Mouse (Mus musculus) forebrain, embryonic 12.5 days (tissue): Measurements from ENCODE around the gene Rgs3. TPM values are rescaled to one million over a fixed set of nuclear protein-coding genes. Genes with fewer than 3 reads are reported as not detected.
A peak's percentile ranks its signal among the peaks of the same experiment; 100 is the strongest.

Experiments used
- ATAC-seq: fragments of 200-750 bp; cut with Nextera tagmentation; 2 replicates; pipeline ENCODE4 v1.8.0; 2017; ENCODE audit warnings: moderate TSS enrichment; ENCODE audit not compliant: low FRiP score
- H3K27ac ChIP-seq: fragments of 300-500 bp; sonication (generic); 2 replicates; pipeline ENCODE4 v1.5.1; 2016; ENCODE audit warnings: mild to moderate bottlenecking
- H3K27me3 ChIP-seq: fragments of 300-500 bp; sonication (generic); 2 replicates; pipeline ENCODE4 v1.6.1; 2016; ENCODE audit warnings: mild to moderate bottlenecking
- H3K36me3 ChIP-seq: fragments of 300-500 bp; sonication (generic); replicated peaks from 2 replicates; pipeline ENCODE4 v1.6.1; 2016; ENCODE audit warnings: mild to moderate bottlenecking
- H3K4me1 ChIP-seq: fragments of 300-500 bp; sonication (generic); 2 replicates; pipeline ENCODE4 v1.6.1; 2016
- H3K4me2 ChIP-seq: fragments of 300-500 bp; sonication (generic); 2 replicates; pipeline ENCODE4 v1.6.1; 2016; ENCODE audit warnings: mild to moderate bottlenecking, moderate library complexity
- H3K4me3 ChIP-seq: fragments of 300-500 bp; sonication (generic); replicated peaks from 2 replicates; pipeline ENCODE4 v1.5.1; 2016; ENCODE audit warnings: mild to moderate bottlenecking
- H3K9ac ChIP-seq: fragments of 300-500 bp; sonication (generic); 2 replicates; pipeline ENCODE4 v1.6.1; 2016; ENCODE audit warnings: mild to moderate bottlenecking
- H3K9me3 ChIP-seq: fragments of 300-500 bp; sonication (generic); 2 replicates; pipeline ENCODE4 v1.6.1; 2016
- WGBS: fragments of 180-500 bp; shearing (Covaris S2); methylation state at CpG from one replicate; pipeline ENCODE4 v1.1.7; 2016; 5-methylcytosine and 5-hydroxymethylcytosine counted together
- polyA plus RNA-seq: library from polyadenylated mRNA; unstranded; fragments of >200 nt; fragmentation: Nextera tagmentation; extraction: Ambion mirVana; gene quantifications from 2 replicates; pipeline ENCODE4 v1.2.1, GENCODE M21; 2016

The Rgs3 gene
- polyA plus RNA-seq, 1 experiment from 2014 or later: 54.3 TPM

DNA sequence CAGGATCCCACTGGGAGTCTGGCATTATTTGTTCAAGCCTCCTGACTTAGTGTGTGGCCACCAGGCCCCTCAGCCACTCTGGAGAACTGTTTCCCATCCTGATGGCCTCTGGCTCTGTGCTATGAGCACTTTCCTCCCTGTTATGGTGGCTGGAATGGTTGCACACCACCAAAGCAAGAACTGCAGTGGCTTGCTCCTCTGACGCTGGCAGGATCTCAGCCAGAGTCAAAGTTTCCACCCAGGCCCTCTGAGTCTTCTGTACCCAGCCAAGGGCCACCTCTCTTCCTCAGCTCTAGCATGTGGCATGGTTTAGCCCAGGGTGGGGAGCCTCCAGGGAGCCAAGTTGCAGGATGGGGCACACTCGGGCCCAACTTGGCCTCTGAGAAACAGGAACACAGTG is 115.7 kb downstream of the Rgs3 start:
- ATAC-seq: no peak
- H3K27ac ChIP-seq: no peak overlapping the region

DNA sequence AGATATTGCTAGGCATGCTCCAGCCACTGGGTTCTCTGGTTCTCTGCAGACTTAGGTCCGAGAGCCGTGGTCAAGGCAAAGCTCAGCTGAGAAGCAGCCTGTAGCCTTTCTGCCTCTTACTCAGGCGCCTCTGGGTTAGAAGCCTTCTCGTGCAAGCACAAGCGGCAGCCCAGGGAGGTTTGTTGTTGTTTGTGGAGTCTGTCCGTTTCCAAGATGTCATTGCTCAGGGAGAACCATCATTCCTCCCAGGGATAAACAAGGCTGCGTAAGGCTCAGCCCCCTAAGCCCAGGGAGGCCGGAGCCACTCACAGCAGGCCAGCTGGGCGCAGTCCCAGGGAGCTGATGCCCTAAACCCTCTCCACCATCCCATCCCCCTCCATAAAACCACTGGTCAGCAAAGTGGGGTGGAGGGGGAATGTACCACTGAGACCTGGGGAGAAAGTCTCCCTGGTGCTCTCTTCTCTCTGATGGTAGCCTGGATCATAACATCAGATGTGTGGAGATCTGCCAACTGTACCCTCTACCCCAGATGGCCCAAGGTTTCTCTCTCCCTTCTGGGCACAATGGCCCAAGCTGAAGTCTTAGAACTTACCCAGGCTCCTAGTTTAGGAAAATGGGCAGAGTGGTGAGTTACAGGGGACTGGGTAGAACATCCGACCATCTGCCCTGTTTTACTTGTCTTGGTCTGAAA is 117.5 kb downstream of the Rgs3 start:
- H3K27ac ChIP-seq: no peak overlapping the region
- WGBS: 58% methylated on average over 10 of the region's 10 CpGs
- no peaks in the 10 kb centered on the region for H3K27me3 ChIP-seq
- H3K9me3 ChIP-seq: no peaks in the 10 kb centered on the region
- no peak for ATAC-seq
- H3K4me2 ChIP-seq: peak overlapping the region; percentile 68
- H3K4me3 ChIP-seq: no peak overlapping the region
- H3K4me1 ChIP-seq: peaks cover 47% of the 10 kb centered on the region
- H3K36me3 ChIP-seq: peaks cover 21% of the 10 kb centered on the region
- H3K9ac ChIP-seq: no peak overlapping the region

More for the DNA sequence above, 115.7 kb downstream of the Rgs3 start:
- Histone ChIP-seq H3K4me2 (peak overlapping the region; percentile 68), H3K4me1 (peaks cover 44% of the 10 kb centered on the region), H3K4me3 (peak overlapping the region; percentile 57), H3K9ac (peak overlapping the region; percentile 71), H3K36me3 (peaks cover 7% of the 10 kb centered on the region; the same call in 1 of the 2 replicates), H3K9me3 (no peaks in the 10 kb centered on the region), H3K27me3 (no peaks in the 10 kb centered on the region)
- WGBS: 81% methylated on average over 2 of the region's 2 CpGs

DNA sequence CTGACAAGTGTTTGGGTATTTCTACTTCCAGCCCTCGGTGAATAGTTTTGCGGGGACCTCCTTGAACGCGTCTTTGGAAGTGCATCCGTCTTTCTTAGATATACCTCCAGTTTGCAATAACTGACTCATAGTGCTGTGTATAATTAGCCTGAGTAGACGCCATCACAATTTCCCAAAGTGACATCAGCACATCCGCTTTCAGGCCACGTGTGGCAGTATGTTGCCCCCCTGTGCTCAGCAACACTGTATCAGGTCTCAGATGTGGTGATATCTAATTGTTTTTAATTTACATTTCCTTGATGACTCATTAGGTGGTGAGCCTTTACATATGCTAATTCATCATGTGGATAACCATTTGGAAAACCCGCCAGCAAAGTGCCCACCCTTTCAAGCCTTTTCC is 119.5 kb downstream of the Rgs3 start:
- H3K36me3 ChIP-seq: peaks cover 31% of the 10 kb centered on the region

DNA sequence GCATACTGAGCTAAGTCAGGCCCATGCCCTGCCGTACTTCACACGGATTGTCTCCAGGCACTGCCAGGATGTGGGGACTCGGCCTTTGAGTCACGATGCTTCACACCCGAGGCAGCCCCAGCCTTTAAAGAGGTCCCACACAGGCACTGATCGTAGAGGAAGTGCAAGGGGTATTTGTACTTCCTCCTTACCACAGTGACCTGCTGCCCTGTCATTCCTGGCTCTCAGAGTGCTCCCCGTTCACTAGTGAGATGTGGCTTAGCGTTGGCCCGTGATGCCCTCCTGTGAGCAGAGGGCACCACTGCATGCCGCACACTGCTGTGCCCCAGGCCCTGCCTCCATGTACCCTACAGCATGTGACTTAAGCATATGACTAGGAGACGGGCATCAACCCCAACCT is 121.8 kb downstream of the Rgs3 start:
- Histone ChIP-seq H3K4me1 (peaks cover 26% of the 10 kb centered on the region), H3K4me2 (no peak overlapping the region), H3K4me3 (no peak overlapping the region), H3K27ac (no peak overlapping the region), H3K9ac (no peak overlapping the region), H3K9me3 (no peaks in the 10 kb centered on the region), H3K27me3 (no peaks in the 10 kb centered on the region), H3K36me3 (peaks cover 36% of the 10 kb centered on the region)
- ATAC-seq: no peak
- WGBS: 88% methylated on average over 11 of the region's 11 CpGs

More for the DNA sequence above, 119.5 kb downstream of the Rgs3 start:
- Histone ChIP-seq H3K27me3 (no peaks in the 10 kb centered on the region), H3K27ac (no peak overlapping the region), H3K9ac (no peak overlapping the region), H3K9me3 (no peaks in the 10 kb centered on the region), H3K4me2 (no peak overlapping the region), H3K4me1 (peaks cover 42% of the 10 kb centered on the region), H3K4me3 (no peak overlapping the region)
- WGBS: 77% methylated on average over 9 of the region's 9 CpGs
- ATAC-seq: no peak

DNA sequence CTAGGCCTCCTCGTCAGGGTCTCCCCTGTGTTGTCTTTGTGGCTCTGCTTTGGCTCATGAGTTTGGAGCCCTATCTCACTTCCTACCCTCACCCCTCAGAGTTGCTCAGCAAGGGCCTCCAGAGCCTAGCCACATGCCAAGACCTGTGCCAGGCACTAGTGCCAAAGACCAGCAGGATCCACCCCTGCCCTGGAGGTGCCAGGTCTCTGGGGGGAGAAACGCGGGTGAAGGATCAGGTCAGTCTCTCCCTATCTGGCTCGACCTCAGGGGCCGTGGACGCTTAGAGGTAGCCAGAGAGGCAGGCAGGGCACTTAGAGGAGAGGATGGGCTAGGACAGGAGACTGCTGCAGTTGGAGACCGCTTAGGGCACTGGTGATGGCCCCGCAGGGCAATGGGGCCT is 122.7 kb downstream of the Rgs3 start:
- Histone ChIP-seq H3K36me3 (peaks cover 36% of the 10 kb centered on the region), H3K27ac (no peak overlapping the region), H3K4me1 (peaks cover 22% of the 10 kb centered on the region), H3K9ac (no peak overlapping the region), H3K9me3 (no peaks in the 10 kb centered on the region), H3K4me2 (no peak overlapping the region), H3K4me3 (no peak overlapping the region), H3K27me3 (no peaks in the 10 kb centered on the region)
- WGBS: 92% methylated on average over 8 of the region's 8 CpGs
- ATAC-seq: no peak

DNA sequence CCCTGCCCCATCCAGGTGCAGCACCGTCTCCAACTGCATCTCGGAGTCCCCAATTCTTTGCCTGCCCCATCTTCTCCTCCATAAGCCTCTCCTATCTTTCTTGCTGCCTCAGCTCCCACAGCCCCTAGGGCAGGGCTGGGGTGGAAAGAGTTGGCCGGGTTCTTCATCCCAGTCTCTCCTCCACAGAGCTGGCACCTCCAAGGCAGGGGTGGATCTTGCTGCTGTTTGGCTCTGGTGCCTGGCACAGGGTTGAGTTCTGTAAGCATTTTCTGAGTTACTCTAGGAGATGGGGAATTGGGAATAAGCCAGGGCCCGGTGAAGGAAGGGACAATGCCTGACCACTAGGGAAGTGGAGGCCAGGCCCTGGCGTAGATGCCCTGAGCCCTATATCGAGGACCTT is 123.5 kb downstream of the Rgs3 start:
- no peak for ATAC-seq
- no peaks in the 10 kb centered on the region for H3K9me3 ChIP-seq
- no peak overlapping the region for H3K4me2 ChIP-seq
- H3K4me1 ChIP-seq: peaks cover 18% of the 10 kb centered on the region
- no peak overlapping the region for H3K27ac ChIP-seq
- H3K36me3 ChIP-seq: peaks cover 37% of the 10 kb centered on the region
- no peak overlapping the region for H3K4me3 ChIP-seq
- H3K9ac ChIP-seq: no peak overlapping the region
- no peaks in the 10 kb centered on the region for H3K27me3 ChIP-seq
- 92% methylated on average over 6 of the region's 6 CpGs for WGBS

DNA sequence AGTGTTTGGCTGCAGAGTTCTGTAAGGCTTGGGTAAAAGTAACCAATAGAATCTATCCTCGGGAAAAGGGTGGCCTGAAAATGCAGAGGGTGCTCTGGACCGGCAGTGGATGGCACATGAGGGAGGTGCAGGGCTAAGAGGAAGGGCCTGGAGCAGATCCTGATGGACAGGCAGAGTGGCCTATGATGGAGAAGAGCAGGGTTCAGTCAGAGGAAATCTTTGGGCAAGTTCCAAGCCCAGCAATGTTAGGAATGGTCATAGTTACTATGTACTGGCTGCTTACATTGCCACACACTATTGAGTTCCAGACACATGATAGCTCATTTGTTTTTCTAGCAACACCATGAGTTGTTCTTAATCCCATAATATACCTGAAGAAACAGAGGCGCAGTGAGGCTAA is 124.7 kb downstream of the Rgs3 start:
- H3K27ac ChIP-seq: no peak overlapping the region
- peaks cover 36% of the 10 kb centered on the region for H3K36me3 ChIP-seq
- WGBS: 87% methylated on average over 3 of the region's 3 CpGs
- H3K4me3 ChIP-seq: no peak overlapping the region
- H3K27me3 ChIP-seq: no peaks in the 10 kb centered on the region
- no peak overlapping the region for H3K4me2 ChIP-seq
- no peak overlapping the region for H3K9ac ChIP-seq
- H3K4me1 ChIP-seq: peaks cover 18% of the 10 kb centered on the region
- ATAC-seq: no peak
- no peaks in the 10 kb centered on the region for H3K9me3 ChIP-seq

DNA sequence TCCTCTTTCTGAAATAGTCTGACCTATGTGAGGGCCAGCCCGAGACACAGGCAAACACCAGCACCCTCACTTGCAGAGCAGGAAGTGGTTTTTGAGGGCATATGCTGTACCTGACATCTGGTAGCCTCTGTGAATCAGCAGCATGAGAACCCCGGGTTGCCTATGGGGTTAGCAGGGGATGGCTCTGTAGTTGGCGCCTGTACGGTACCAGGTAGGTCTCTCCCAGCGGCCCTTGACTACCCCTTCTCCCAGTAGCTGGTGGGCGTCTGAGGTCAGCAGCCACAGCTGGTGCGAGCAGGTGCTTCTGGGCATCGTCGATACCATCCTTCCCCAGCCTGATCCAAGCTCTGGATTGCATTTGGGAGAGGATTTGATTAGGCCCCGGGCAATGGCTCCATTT is 125.6 kb downstream of the Rgs3 start:
- no peaks in the 10 kb centered on the region for H3K27me3 ChIP-seq
- H3K9me3 ChIP-seq: no peaks in the 10 kb centered on the region
- WGBS: 87% methylated on average over 10 of the region's 10 CpGs
- no peak overlapping the region for H3K4me2 ChIP-seq
- H3K4me3 ChIP-seq: no peak overlapping the region
- peaks cover 35% of the 10 kb centered on the region for H3K36me3 ChIP-seq
- ATAC-seq: no peak
- H3K9ac ChIP-seq: no peak overlapping the region
- no peak overlapping the region for H3K27ac ChIP-seq
- peaks cover 18% of the 10 kb centered on the region for H3K4me1 ChIP-seq

DNA sequence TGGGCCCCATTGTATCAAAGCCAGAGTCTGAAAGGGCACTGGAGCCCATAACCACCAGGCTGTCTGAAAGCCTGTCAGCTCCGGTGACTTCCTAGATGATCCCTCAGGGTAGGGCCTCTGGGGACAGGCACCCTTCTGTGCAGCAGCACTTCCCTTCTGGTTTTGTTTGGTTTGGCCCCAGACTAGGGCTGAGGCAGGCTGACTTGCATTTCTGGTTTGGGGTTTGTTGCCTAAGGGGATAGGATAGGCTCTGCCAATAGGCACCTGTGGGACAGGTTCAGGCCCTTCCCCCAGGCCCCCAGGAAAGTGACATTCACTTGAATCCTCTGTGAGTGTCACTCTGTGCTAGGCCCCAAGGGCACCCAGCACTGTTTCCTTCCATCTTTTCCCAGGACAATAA is 127.1 kb downstream of the Rgs3 start:
- H3K36me3 ChIP-seq: peaks cover 34% of the 10 kb centered on the region
- H3K27ac ChIP-seq: no peak overlapping the region
- no peaks in the 10 kb centered on the region for H3K9me3 ChIP-seq
- ATAC-seq: no peak
- no peak overlapping the region for H3K4me2 ChIP-seq
- no peaks in the 10 kb centered on the region for H3K27me3 ChIP-seq
- WGBS: 60% methylated on average over 1 of the region's 1 CpGs
- H3K4me1 ChIP-seq: peaks cover 16% of the 10 kb centered on the region
- H3K9ac ChIP-seq: no peak overlapping the region
- H3K4me3 ChIP-seq: no peak overlapping the region

DNA sequence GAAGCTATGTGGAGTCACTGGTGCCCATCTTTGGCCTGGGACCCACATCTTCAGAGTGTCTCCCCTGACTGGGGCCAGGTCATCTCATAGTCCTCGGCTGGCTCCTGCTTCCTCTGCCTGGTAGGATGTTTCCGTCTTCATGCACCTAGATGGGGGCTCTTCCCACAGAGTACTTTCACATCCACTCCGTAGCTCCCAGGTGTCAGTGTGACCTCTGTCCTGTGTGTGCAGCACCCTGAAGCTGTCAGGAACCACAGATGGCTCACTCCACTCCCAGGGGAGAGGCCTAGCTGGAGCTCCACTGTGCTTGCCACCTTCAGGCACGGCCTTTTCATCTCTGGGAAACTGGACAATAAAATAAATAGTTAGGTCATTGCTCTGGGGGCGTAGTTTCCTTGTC is 128.5 kb downstream of the Rgs3 start:
- H3K9ac ChIP-seq: no peak overlapping the region; the same call in 1 of the 2 replicates
- WGBS: 84% methylated on average over 5 of the region's 5 CpGs

DNA sequence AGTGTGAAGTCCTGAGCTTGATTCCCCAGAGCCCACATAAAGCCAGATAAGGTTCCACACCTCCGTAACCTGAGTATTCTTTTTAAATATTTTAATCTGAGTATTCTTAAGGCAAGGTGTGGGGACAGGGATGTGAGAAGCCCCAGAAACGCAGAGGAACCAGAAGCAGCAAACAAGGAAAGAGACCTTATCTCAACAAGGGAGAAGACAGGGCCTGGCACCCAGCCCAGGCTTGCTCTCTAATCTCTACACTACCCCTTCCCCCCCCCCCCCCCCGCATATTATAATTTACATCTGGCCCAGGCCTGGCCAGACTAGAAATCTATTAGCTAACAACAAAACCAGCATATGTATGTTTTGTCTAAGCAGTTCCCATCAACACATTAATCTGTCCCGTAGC is 131.3 kb downstream of the Rgs3 start:
- Histone ChIP-seq H3K27ac (no peak overlapping the region), H3K27me3 (no peaks in the 10 kb centered on the region), H3K36me3 (peaks cover 43% of the 10 kb centered on the region), H3K4me1 (peaks cover 33% of the 10 kb centered on the region), H3K4me2 (no peak overlapping the region), H3K4me3 (no peak overlapping the region), H3K9me3 (no peaks in the 10 kb centered on the region), H3K9ac (no peak overlapping the region)
- WGBS: 92% methylated on average over 3 of the region's 4 CpGs
- no peak for ATAC-seq

More for the DNA sequence above, 128.5 kb downstream of the Rgs3 start:
- H3K27me3 ChIP-seq: no peaks in the 10 kb centered on the region
- H3K36me3 ChIP-seq: peaks cover 40% of the 10 kb centered on the region
- H3K4me3 ChIP-seq: no peak overlapping the region
- H3K9me3 ChIP-seq: no peaks in the 10 kb centered on the region
- H3K4me1 ChIP-seq: peaks cover 17% of the 10 kb centered on the region
- H3K4me2 ChIP-seq: no peak overlapping the region
- no peak for ATAC-seq
- no peak overlapping the region for H3K27ac ChIP-seq

DNA sequence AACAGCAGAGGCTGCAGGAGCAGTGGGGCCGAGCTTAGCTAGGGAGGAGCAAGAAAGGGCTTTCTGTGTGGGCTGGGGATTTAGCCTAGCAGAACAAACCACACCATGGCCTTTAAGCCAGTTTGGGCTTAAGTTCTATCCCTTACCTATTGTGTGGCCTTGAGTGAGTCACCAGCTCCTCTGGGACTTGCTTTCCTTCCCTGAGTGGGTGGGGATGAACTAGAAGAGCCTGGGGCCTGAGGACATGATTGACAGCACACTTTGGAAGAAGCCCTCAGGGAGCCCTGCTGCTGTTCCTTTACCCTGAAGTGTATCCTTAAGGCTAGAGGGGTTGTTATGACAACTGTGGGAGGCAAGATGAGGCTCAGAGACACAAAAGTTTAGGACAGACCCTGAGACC is 132.0 kb downstream of the Rgs3 start:
- Histone ChIP-seq H3K9me3 (no peaks in the 10 kb centered on the region), H3K9ac (no peak overlapping the region), H3K4me3 (no peak overlapping the region), H3K36me3 (peaks cover 43% of the 10 kb centered on the region), H3K27ac (no peak overlapping the region), H3K4me2 (no peak overlapping the region), H3K4me1 (peaks cover 26% of the 10 kb centered on the region), H3K27me3 (no peaks in the 10 kb centered on the region)
- WGBS: 49% methylated on average over 1 of the region's 1 CpGs
- no peak for ATAC-seq

DNA sequence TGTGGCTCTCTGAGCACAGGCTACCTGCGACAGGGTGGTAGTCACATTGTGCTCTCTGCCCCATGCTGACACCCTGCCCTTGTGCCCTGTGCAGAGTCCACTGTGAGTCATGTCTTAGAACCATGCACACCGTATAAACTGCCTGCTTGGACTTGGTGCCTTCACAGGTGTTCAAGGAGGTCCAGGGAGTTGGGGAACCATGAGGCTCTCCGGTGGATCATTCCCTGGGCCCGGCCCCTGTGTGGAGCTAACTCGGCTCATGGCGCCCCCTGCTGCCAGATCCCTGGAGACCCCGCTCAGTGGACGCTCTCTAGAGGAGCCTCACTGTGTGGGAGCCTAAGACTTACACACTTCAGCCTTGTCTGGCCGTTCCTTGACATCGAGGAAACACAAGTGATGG is 134.2 kb downstream of the Rgs3 start:
- 51% methylated on average over 10 of the region's 10 CpGs for WGBS
- H3K36me3 ChIP-seq: peaks cover 45% of the 10 kb centered on the region

More for the DNA sequence above, 134.2 kb downstream of the Rgs3 start:
- no peak overlapping the region for H3K4me2 ChIP-seq
- H3K4me3 ChIP-seq: no peak overlapping the region
- peaks cover 31% of the 10 kb centered on the region for H3K4me1 ChIP-seq
- no peak overlapping the region for H3K27ac ChIP-seq
- no peak overlapping the region for H3K9ac ChIP-seq
- no peaks in the 10 kb centered on the region for H3K27me3 ChIP-seq
- ATAC-seq: peak; percentile 36; the same call in 1 of the 2 replicates
- no peaks in the 10 kb centered on the region for H3K9me3 ChIP-seq
